Mouse (Mus musculus) hindbrain, embryonic 10.5 days (tissue): ENCODE results near the gene Olfr412. TPM values are rescaled to one million over a fixed set of nuclear protein-coding genes. Genes with fewer than 3 reads are reported as not detected.

ENCODE experiments used
- DNase-seq: peaks from one replicate; pipeline ENCODE4 v3.0.0-alpha.2; 2017; ENCODE audit warnings: low spot score
- H3K27ac ChIP-seq: fragments of 300-500 bp; sonication (generic); 2 replicates; pipeline ENCODE4 v1.5.1; 2016; ENCODE audit warnings: mild to moderate bottlenecking, moderate library complexity
- H3K27me3 ChIP-seq: fragments of 300-500 bp; sonication (generic); 2 replicates; pipeline ENCODE4 v1.6.1; 2016; ENCODE audit warnings: mild to moderate bottlenecking; ENCODE audit not compliant: poor library complexity, insufficient read depth, severe bottlenecking
- H3K36me3 ChIP-seq: fragments of 300-500 bp; sonication (generic); 2 replicates; pipeline ENCODE4 v1.6.1; 2016; ENCODE audit warnings: mild to moderate bottlenecking, moderate library complexity
- H3K4me1 ChIP-seq: fragments of 300-500 bp; sonication (generic); replicated peaks from 2 replicates; pipeline ENCODE4 v1.6.1; 2016; ENCODE audit warnings: mild to moderate bottlenecking
- H3K4me3 ChIP-seq: fragments of 300-500 bp; sonication (generic); 2 replicates; pipeline ENCODE4 v1.5.1; 2016; ENCODE audit warnings: mild to moderate bottlenecking, moderate library complexity
- H3K9me3 ChIP-seq: fragments of 300-500 bp; sonication (generic); 2 replicates; pipeline ENCODE4 v1.6.1; 2016; ENCODE audit warnings: mild to moderate bottlenecking, moderate library complexity
- WGBS: fragments of 180-500 bp; shearing (Covaris S2); methylation state at CpG from one replicate; pipeline ENCODE4 v1.1.7; 2016; 5-methylcytosine and 5-hydroxymethylcytosine counted together
- polyA plus RNA-seq: library from polyadenylated mRNA; unstranded; fragments of >200 nt; fragmentation: Nextera tagmentation; extraction: Ambion mirVana; gene quantifications from 2 replicates; pipeline ENCODE4 v1.2.1, GENCODE M21; 2016

Gene Olfr412
- polyA plus RNA-seq, 1 experiment from 2014 or later = not detected

GRCm38 (mm10) chr11:74395583-74395982 is 33.7 kb downstream of the Olfr412 start:
- DNase-seq = no peak
- no peaks in the 10 kb centered on the region for H3K36me3 ChIP-seq
- H3K9me3 ChIP-seq = no peaks in the 10 kb centered on the region
- H3K27ac ChIP-seq = no peak overlapping the region
- peaks cover 23% of the 10 kb centered on the region for H3K4me1 ChIP-seq
- 86% methylated on average over 18 of the region's 18 CpGs for WGBS
- H3K27me3 ChIP-seq = no peaks in the 10 kb centered on the region
- no peak overlapping the region for H3K4me3 ChIP-seq

DNA sequence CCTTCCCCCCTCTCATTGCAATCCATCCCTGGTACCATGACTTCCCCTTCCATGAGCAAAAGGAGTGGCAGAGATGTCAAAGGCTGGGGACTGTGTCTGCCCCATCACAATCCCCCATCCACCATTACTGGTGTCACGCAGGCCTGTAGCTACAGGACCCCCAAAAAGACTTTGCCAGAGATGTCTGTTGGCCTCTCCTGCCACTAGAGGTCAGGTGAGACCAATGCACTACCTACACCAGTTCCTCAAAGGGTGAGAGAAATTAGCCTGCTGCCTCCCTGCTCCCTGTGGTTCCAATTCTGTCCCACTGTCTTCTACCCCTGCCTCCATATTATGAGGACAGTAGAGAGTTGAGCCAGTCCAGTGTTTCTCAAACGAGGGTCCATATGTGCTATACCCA is 40.3 kb downstream of the Olfr412 start:
- no peaks in the 10 kb centered on the region for H3K36me3 ChIP-seq
- DNase-seq = peak; percentile 25
- H3K4me1 ChIP-seq = peaks cover 13% of the 10 kb centered on the region
- no peak overlapping the region for H3K27ac ChIP-seq
- H3K4me3 ChIP-seq = no peak overlapping the region
- H3K9me3 ChIP-seq = no peaks in the 10 kb centered on the region
- H3K27me3 ChIP-seq = no peaks in the 10 kb centered on the region
- 44% methylated on average over 2 of the region's 2 CpGs for WGBS

DNA sequence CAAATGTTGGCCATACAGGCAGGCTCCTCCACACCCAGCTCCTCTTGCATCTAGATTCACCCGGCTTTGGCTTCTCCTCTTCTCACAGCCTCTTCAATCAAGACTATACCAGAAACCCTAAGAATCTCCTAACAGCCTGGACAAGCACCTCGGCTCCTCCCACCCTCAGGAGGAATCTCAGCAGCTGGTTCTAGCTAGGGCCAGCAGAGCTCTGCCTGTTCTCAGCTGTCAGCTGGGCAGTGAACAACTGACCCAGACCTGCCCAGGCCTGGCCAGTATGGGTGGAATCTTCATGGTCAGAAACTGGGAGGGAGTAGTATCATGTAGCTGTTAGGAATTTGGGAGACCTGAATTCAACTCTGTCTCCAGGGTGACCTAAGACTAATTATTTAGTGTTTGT is 42.3 kb downstream of the Olfr412 start:
- 63% methylated on average over 2 of the region's 2 CpGs for WGBS
- no peaks in the 10 kb centered on the region for H3K27me3 ChIP-seq
- no peak for DNase-seq
- H3K27ac ChIP-seq = no peak overlapping the region
- peaks cover 18% of the 10 kb centered on the region for H3K4me1 ChIP-seq
- no peaks in the 10 kb centered on the region for H3K9me3 ChIP-seq
- no peak overlapping the region for H3K4me3 ChIP-seq
- no peaks in the 10 kb centered on the region for H3K36me3 ChIP-seq

DNA sequence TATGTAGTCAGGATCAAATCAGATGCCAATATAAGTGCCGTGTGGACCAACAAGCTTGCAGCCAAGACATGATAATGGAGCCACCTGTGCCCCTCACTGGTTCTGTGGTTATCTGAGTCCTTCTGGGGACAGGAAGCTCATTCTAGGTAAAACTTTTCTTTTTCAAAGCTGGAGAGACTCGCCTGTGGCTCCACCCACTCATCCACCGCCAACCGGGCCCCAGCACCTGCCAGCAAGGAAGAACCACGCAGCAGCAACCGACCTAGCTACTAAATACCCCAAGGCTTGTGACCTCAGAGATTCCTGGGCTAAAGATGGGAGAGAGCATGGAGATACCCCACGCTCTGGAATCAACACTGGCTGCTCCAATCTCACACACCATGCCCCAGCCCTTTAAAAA is 43.3 kb downstream of the Olfr412 start:
- H3K27me3 ChIP-seq = no peaks in the 10 kb centered on the region
- H3K4me3 ChIP-seq = no peak overlapping the region
- peaks cover 18% of the 10 kb centered on the region for H3K4me1 ChIP-seq
- H3K27ac ChIP-seq = no peak overlapping the region
- WGBS = 78% methylated on average over 7 of the region's 7 CpGs
- no peak for DNase-seq
- no peaks in the 10 kb centered on the region for H3K9me3 ChIP-seq
- H3K36me3 ChIP-seq = no peaks in the 10 kb centered on the region

DNA sequence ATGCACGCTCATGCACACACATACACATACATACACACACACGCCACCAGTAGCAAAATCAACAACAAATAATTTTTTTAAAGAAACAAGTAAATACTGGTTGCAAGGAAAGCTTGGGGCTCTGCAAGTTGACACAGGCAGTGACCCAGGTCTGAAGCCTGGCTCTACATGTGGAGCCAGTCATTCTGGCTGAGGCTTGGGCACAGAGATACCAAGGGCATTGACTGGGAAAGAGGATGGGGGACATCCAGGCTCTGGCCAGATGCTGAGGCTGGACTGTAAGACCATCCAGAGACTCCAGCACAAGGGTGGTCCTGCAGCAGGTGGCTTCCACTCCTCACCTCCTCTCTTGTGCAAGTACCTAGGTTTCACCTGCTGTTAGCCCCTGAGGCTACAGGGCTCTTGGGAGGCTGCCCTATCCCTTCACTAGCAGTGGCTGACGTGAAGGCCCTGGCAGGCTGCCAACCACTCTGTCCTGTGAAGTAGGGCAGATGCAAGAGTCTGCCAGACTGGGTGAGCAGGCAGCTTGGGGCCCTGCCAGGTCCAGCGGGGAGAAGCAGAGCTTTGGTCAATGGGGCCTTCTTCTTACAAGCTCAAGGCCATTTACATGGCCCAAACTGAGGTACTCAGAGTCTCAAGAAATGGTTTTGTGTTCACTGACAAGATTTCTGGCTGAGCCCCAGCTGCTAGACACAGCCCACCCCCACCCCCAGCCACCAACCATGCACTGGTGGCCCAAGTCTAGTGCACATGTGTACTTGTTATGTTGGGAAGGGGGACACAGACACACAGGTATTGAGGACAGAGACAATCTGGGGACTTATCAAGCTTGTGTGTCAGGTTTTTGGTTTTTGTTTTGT is 46.9 kb downstream of the Olfr412 start:
- Histone ChIP-seq H3K27ac (peak overlapping the region; percentile 5; the same call in 1 of the 2 replicates), H3K27me3 (no peaks in the 10 kb centered on the region), H3K36me3 (no peaks in the 10 kb centered on the region), H3K4me3 (no peak overlapping the region), H3K9me3 (no peaks in the 10 kb centered on the region), H3K4me1 (peaks cover 22% of the 10 kb centered on the region)
- DNase-seq = no peak
- WGBS = 86% methylated on average over 4 of the region's 4 CpGs

GRCm38 (mm10) chr11:74409447-74409754 is 47.5 kb downstream of the Olfr412 start:
- 64% methylated on average over 5 of the region's 5 CpGs for WGBS
- Histone ChIP-seq H3K27ac (peak overlapping the region; percentile 26; the same call in 1 of the 2 replicates), H3K4me3 (no peak overlapping the region), H3K4me1 (peaks cover 22% of the 10 kb centered on the region), H3K27me3 (no peaks in the 10 kb centered on the region), H3K9me3 (no peaks in the 10 kb centered on the region), H3K36me3 (no peaks in the 10 kb centered on the region)
- DNase-seq = no peak

GRCm38 (mm10) chr11:74409757-74410174 is 47.9 kb downstream of the Olfr412 start:
- Histone ChIP-seq H3K27me3 (no peaks in the 10 kb centered on the region), H3K4me3 (no peak overlapping the region), H3K9me3 (no peaks in the 10 kb centered on the region), H3K36me3 (no peaks in the 10 kb centered on the region), H3K4me1 (peaks cover 22% of the 10 kb centered on the region), H3K27ac (0 out of 2 replicates have a peak overlapping the region, but pooled peaks have one; percentile 26)
- WGBS = 76% methylated on average over 4 of the region's 4 CpGs
- no peak for DNase-seq

GRCm38 (mm10) chr11:74411943-74412342 is 50.1 kb downstream of the Olfr412 start:
- Histone ChIP-seq H3K4me1 (peaks cover 22% of the 10 kb centered on the region), H3K36me3 (no peaks in the 10 kb centered on the region), H3K27me3 (no peaks in the 10 kb centered on the region), H3K27ac (no peak overlapping the region), H3K9me3 (no peaks in the 10 kb centered on the region), H3K4me3 (no peak overlapping the region)
- DNase-seq = no peak
- WGBS = 71% methylated on average over 3 of the region's 3 CpGs

- Histone ChIP-seq H3K4me3 (no peak overlapping the region), H3K4me1 (peaks cover 22% of the 10 kb centered on the region), H3K36me3 (no peaks in the 10 kb centered on the region), H3K27ac (no peak overlapping the region), H3K9me3 (no peaks in the 10 kb centered on the region), H3K27me3 (no peaks in the 10 kb centered on the region)
- 83% methylated on average over 3 of the region's 3 CpGs for WGBS
- no peak for DNase-seq
These were observed 50.6 kb downstream of the Olfr412 start for GRCm38 (mm10) chr11:74412462-74412861.

- Histone ChIP-seq H3K36me3 (no peaks in the 10 kb centered on the region), H3K9me3 (no peaks in the 10 kb centered on the region), H3K4me1 (peaks cover 22% of the 10 kb centered on the region), H3K27ac (no peak overlapping the region), H3K27me3 (no peaks in the 10 kb centered on the region), H3K4me3 (no peak overlapping the region)
- 77% methylated on average over 3 of the region's 3 CpGs for WGBS
- no peak for DNase-seq
These were observed 51.6 kb downstream of the Olfr412 start for GRCm38 (mm10) chr11:74413449-74413972.

DNA sequence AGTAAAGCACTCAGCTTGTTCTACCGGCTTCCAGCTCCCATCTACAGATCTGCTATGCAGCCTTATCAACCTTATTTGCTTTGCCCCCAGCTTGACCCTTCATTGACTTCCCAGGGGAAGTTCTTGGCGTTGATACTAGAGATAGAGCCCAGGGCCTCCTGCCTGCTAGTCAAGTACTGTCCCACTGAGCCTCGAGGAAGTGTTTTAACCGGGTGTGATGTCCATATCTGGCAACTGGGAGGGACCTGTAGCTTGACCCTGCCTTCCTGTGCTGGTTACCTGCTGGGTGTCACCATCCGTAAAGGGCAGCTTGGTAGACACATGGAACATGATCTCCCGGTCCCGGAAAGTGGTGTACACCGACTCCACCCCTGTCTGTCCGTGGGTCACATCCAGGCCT is 52.2 kb downstream of the Olfr412 start:
- WGBS = 71% methylated on average over 9 of the region's 9 CpGs
- no peaks in the 10 kb centered on the region for H3K27me3 ChIP-seq
- no peak for DNase-seq
- no peak overlapping the region for H3K27ac ChIP-seq
- H3K36me3 ChIP-seq = no peaks in the 10 kb centered on the region
- H3K4me3 ChIP-seq = no peak overlapping the region
- H3K4me1 ChIP-seq = peaks cover 17% of the 10 kb centered on the region
- no peaks in the 10 kb centered on the region for H3K9me3 ChIP-seq

GRCm38 (mm10) chr11:74415736-74416135 is 53.9 kb downstream of the Olfr412 start:
- H3K36me3 ChIP-seq = no peaks in the 10 kb centered on the region
- no peak overlapping the region for H3K4me3 ChIP-seq
- peaks cover 1% of the 10 kb centered on the region; the same call in 1 of the 2 replicates for H3K4me1 ChIP-seq
- no peaks in the 10 kb centered on the region for H3K27me3 ChIP-seq
- no peak for DNase-seq
- 90% methylated on average over 12 of the region's 12 CpGs for WGBS
- no peaks in the 10 kb centered on the region for H3K9me3 ChIP-seq
- no peak overlapping the region for H3K27ac ChIP-seq
